Mouse (Mus musculus): ENCODE measurements around the gene Abl2.
"Not testable (repeated sequence)": the region's sequence is repeated elsewhere in the genome, so short reads cannot be mapped to it uniquely, and the experiment has no call there.

Gene Abl2

GRCm38 (mm10) chr1:156639455-156639854, 80.9 kb downstream of the Abl2 start:
- no peak for DNase-seq

- no peak for DNase-seq
Observed at GRCm38 (mm10) chr1:156640577-156640976, 82.0 kb downstream of the Abl2 start.

GRCm38 (mm10) chr1:156641808-156642207, 83.2 kb downstream of the Abl2 start:
- DNase-seq = no peak

GRCm38 (mm10) chr1:156642813-156643212, 84.2 kb downstream of the Abl2 start:
- no peak for DNase-seq

- no peak for DNase-seq
Observed at GRCm38 (mm10) chr1:156644061-156644460, 85.5 kb downstream of the Abl2 start.

- no peak for DNase-seq
Observed at GRCm38 (mm10) chr1:156644780-156645523, 86.4 kb downstream of the Abl2 start.

GRCm38 (mm10) chr1:156645971-156646370, 87.4 kb downstream of the Abl2 start:
- no peak for DNase-seq

- DNase-seq = no peak
Observed at GRCm38 (mm10) chr1:156648705-156649104, 90.1 kb downstream of the Abl2 start.

- no peak for DNase-seq
Observed at GRCm38 (mm10) chr1:156650631-156651030, 92.0 kb downstream of the Abl2 start.

GRCm38 (mm10) chr1:156652189-156652822, 93.7 kb downstream of the Abl2 start:
- DNase-seq = no peak

- no peak for DNase-seq
Observed at GRCm38 (mm10) chr1:156654735-156655530, 96.3 kb downstream of the Abl2 start.

- no peak for DNase-seq
Observed at GRCm38 (mm10) chr1:156657523-156657922, 98.9 kb downstream of the Abl2 start.

- DNase-seq = no peak
Observed at GRCm38 (mm10) chr1:156658676-156659075, 100.1 kb downstream of the Abl2 start.

- DNase-seq = no peak
Observed at GRCm38 (mm10) chr1:156659906-156660659, 101.5 kb downstream of the Abl2 start.

GRCm38 (mm10) chr1:156660660-156661236, 102.2 kb downstream of the Abl2 start:
- not testable (repeated sequence) for DNase-seq

- DNase-seq = no peak
Observed at GRCm38 (mm10) chr1:156665777-156666176, 107.2 kb downstream of the Abl2 start.

- DNase-seq = no peak
Observed at GRCm38 (mm10) chr1:156667141-156667926, 108.7 kb downstream of the Abl2 start.

GRCm38 (mm10) chr1:156668602-156669001, 110.0 kb downstream of the Abl2 start:
- no peak for DNase-seq

- no peak for DNase-seq
Observed at GRCm38 (mm10) chr1:156669208-156669983, 110.8 kb downstream of the Abl2 start.

- DNase-seq = no peak
Observed at GRCm38 (mm10) chr1:156671921-156672320, 113.3 kb downstream of the Abl2 start.

Data from spleen, adult 18-20 months (tissue).